Mouse (Mus musculus) lung, postnatal 36 days (tissue): Measurements from ENCODE around the gene Ppwd1.
A peak's percentile ranks its signal among the peaks of the same experiment; 100 is the strongest.
"Not testable (repeated sequence)": the region's sequence is repeated elsewhere in the genome, so short reads cannot be mapped to it uniquely, and the experiment has no call there.

ENCODE experiments used
- DNase-seq: peaks from one replicate; pipeline ENCODE4 v3.0.0; 2022; ENCODE audit warnings: mixed read lengths

Ppwd1 gene

DNA sequence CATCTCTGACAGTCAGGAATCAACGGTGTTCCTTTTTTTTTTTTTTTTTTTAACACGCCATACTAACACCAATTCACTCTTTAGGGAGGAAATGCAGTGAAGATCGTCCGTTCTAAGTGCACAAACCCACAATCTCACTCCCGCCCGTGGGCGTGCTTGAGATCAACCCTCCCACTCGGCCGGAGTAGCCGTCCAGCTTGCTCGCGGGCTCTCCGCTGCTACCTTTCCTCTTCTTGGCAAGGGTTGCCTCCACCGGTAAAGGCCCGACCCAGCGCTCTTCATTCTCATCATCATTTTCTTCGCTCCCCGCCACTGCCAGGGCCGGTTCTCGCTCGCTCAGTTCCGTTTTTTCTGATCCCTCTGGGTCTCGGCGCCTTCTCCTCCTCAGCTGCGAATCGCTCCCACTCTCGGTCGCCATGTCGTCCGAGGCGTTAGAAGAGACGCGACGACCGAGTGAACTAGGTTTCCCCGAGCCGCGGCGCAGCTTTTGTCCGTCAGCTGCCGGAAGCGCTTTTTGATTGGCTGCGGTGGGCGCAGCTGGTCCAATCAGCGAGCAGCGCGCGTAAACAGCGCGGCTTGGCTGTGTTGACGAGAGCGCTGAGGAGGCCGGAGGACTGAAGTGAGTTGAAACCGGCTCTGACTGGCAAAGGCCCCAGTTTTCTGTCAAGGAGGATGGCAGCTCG is at the start of gene Ppwd1, which contains the start of gene Cenpk:
Gene Ppwd1, minus strand, starts transcription at position 460 of the 683 bp plus-strand sequence.
Gene Cenpk, plus strand, starts transcription at position 228 of the 683 bp plus-strand sequence.
- DNase-seq, result peak; percentile 97

GRCm38 (mm10) chr13:104258997-104259396 is 30.4 kb upstream of the Ppwd1 start:
- DNase-seq, result peak; percentile 14

DNA sequence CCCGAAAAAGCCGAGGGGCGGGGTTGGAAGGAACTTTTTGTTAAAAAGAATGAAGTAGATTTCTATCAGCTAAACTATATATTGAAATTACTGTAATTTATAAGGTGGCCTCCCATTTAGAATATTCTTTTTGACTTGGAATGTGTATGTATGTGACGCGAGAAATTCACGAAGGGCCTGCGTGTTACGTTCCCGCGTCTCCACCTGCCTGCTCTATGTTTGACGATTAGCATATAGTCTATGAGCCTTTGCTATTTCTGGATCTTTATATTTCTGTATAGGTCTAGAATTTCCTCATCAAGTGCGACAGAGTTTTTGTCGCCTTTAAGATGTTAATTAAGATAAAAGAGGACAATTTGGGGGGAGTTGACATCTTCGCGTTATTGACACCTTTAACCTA is 538 bp upstream of the Ppwd1 start:
- DNase-seq, result no peak

DNA sequence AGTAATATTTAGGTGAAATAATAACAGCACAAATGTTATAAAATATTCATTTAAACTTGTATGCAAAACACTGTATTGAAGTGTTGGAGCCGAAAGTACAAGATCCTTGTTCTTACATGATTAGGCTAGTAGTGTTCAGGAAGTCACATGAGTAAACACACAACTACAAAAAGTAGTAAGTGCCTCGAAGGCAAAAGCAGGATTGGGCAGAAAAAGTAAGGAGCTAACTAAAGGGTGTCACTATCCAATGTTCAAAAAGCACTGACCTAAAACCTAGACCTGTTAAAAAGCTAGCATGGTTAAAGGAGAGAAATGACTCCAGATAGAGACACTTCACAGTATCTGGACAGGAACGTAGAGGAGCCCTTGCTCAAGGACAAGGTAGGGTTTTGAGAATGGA is 1.2 kb downstream of the Ppwd1 start:
- DNase-seq, result no peak

- DNase-seq, result no peak
Observed at GRCm38 (mm10) chr13:104204313-104204712, 24.3 kb downstream of the Ppwd1 start.

- not testable (repeated sequence) for DNase-seq
Observed at GRCm38 (mm10) chr13:104195891-104196290, 32.8 kb downstream of the Ppwd1 start.

DNA sequence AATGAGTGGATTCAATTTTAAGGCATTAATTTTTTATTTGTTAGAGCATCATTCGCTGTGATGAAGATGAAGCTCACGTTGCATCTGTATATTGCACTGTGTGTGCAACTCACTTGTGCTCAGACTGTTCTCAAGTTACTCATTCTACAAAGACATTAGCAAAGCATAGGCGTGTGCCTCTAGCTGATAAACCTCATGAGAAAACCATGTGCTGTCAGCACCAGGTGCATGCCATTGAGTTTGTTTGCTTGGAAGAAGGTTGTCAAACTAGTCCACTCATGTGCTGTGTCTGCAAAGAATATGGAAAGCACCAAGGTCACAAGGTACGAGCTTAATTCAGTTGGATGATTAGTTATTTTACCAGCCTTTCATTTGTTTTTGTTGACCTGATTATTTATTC is 41.3 kb downstream of the Ppwd1 start:
- DNase-seq, result no peak

- no peak for DNase-seq
Observed at GRCm38 (mm10) chr13:104179176-104179888, 49.3 kb downstream of the Ppwd1 start.

- peak; percentile 99 for DNase-seq
Observed at GRCm38 (mm10) chr13:104178650-104179121, 50.0 kb downstream of the Ppwd1 start, which contains the start of gene Trim23. Trim23 (plus strand) TSS chr13:104178797.

DNA sequence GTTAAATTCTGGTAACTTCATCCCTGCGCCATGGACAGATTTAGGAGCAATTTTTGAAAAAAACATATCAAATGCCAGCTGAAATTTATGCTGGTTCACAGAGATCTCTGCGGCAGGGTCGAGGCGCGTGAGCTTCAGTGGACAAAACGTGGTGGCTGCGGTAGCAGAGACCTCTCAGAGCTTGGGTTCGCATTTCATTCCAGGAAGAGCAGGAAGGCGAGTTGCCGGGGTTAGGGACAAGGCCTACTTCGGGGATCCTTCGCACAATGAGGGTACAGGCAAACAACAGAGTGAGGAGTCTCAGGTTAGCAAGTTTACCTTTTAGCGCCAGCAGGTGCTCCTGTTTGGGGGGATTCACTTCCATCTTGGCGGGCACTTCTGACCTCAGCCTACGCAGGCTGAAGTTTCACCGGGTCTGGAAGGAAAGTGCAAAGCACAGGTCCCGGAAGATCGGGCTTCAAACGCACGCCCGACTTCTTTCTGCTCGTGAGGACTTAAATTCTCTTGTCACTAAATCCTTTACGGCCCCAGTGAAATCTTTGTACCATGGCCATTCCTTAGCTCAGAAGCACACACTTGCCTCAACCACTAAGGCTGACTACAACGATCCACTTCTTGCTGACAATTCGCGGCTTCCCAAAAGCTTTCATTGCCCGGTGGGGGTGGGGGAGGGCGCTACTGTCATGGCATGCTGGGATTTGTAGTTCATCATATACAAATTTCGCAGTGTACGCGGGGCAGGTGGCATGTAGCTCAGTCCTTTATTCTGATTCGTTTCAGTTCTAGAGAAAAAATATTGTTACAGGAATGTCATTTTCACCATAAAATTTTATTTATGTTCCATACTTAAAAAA is 50.6 kb downstream of the Ppwd1 start, which contains the start of gene Trappc13:
Gene Trappc13, minus strand, starts transcription at position 674 of the 854 bp plus-strand sequence.
- DNase-seq, result no peak

GRCm38 (mm10) chr13:104176874-104177273 is 51.8 kb downstream of the Ppwd1 start:
- no peak for DNase-seq

DNA sequence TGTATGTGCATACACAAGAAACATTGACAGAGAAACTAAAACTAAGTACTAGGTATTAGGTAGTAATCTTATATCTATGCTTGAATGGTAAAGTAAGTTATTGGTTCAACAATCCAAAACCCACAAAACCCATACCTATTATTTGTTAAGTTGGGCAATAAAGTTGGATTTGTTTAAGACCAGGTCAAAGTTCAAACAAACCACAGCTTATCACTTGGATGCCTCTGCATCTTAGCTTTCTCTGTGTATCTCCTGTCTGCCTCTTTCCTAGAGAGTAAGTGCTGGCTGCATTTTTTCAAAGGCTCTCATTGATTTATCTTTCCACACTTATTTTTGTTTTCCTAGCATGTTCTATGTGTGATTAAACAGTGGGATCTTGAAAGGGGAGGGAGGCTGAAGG is 56.1 kb downstream of the Ppwd1 start:
- DNase-seq, result no peak

GRCm38 (mm10) chr13:104171711-104172110 is 56.9 kb downstream of the Ppwd1 start:
- DNase-seq, result no peak

GRCm38 (mm10) chr13:104155686-104156085 is 73.0 kb downstream of the Ppwd1 start:
- DNase-seq, result no peak
